Mouse (Mus musculus) granulocyte monocyte progenitor cell, adult 5-6 weeks (primary cell): ENCODE data around the gene Cdsn. TPM values are rescaled to one million over a fixed set of nuclear protein-coding genes. Genes with fewer than 3 reads are reported as not detected.

Experiments used
- ATAC-seq: replicated peaks from 2 replicates; pipeline ENCODE4 v1.8.0; 2016; ENCODE audit warnings: mild to moderate bottlenecking, moderate TSS enrichment, inconsistent platforms; ENCODE audit not compliant: poor library complexity, severe bottlenecking
- total RNA-seq, 2 experiments: library from RNA; stranded (forward) in 1 of 2; stranded (reverse) in 1 of 2; fragments of 200-712, 200-1000 nt in 1 of 2; fragments of >200 nt in 1 of 2; fragmentation: Nextera tagmentation in 1 of 2; gene quantifications; 2 replicates each; pipeline ENCODE4 v1.2.3; 2014 to 2017

Cdsn gene
- total RNA-seq, 2 experiments from 2014 or later: not detected

- ATAC-seq: no peak
Observed at GRCm38 (mm10) chr17:35532901-35533300, 19.0 kb upstream of the Cdsn start, which contains the start of gene Psors1c2. Gene Psors1c2 (plus strand): TSS chr17:35533201.

GRCm38 (mm10) chr17:35534343-35534742 is 17.6 kb upstream of the Cdsn start:
- peak; percentile 62 for ATAC-seq

- no peak for ATAC-seq
Observed at GRCm38 (mm10) chr17:35537421-35537820, 14.5 kb upstream of the Cdsn start.

GRCm38 (mm10) chr17:35538476-35538875 is 13.5 kb upstream of the Cdsn start:
- no peak for ATAC-seq

- no peak for ATAC-seq
Observed at GRCm38 (mm10) chr17:35539540-35539939, 12.4 kb upstream of the Cdsn start.

GRCm38 (mm10) chr17:35542761-35543411 is 9.0 kb upstream of the Cdsn start:
- peak; percentile 37 for ATAC-seq

GRCm38 (mm10) chr17:35543412-35543861 is 8.5 kb upstream of the Cdsn start:
- ATAC-seq: no peak; the same call in 1 of the 2 replicates

GRCm38 (mm10) chr17:35544001-35544400 is 7.9 kb upstream of the Cdsn start:
- ATAC-seq: no peak

- peak; percentile 46 for ATAC-seq
Observed at GRCm38 (mm10) chr17:35544680-35545079, 7.2 kb upstream of the Cdsn start.

- ATAC-seq: no peak
Observed at GRCm38 (mm10) chr17:35547465-35547864, 4.5 kb upstream of the Cdsn start.

- no peak for ATAC-seq
Observed at GRCm38 (mm10) chr17:35548636-35549035, 3.3 kb upstream of the Cdsn start.

GRCm38 (mm10) chr17:35549437-35550142 is 2.3 kb upstream of the Cdsn start:
- no peak for ATAC-seq

GRCm38 (mm10) chr17:35550143-35550494 is 1.8 kb upstream of the Cdsn start:
- ATAC-seq: no peak

- ATAC-seq: no peak
Observed at GRCm38 (mm10) chr17:35550871-35551270, 1.1 kb upstream of the Cdsn start.

GRCm38 (mm10) chr17:35554321-35554720 is 2.4 kb downstream of the Cdsn start:
- ATAC-seq: no peak

GRCm38 (mm10) chr17:35554761-35555397 is 3.0 kb downstream of the Cdsn start:
- no peak for ATAC-seq

GRCm38 (mm10) chr17:35556186-35556765 is 4.3 kb downstream of the Cdsn start:
- no peak for ATAC-seq

GRCm38 (mm10) chr17:35556812-35557211 is 4.9 kb downstream of the Cdsn start:
- ATAC-seq: peak; percentile 76

GRCm38 (mm10) chr17:35557351-35557750 is 5.4 kb downstream of the Cdsn start:
- no peak for ATAC-seq

- ATAC-seq: no peak
Observed at GRCm38 (mm10) chr17:35558216-35558615, 6.3 kb downstream of the Cdsn start.

GRCm38 (mm10) chr17:35567150-35567549 is 15.2 kb downstream of the Cdsn start, which contains the start of gene 2300002M23Rik:
Gene 2300002M23Rik (plus strand): TSS chr17:35567450.
- ATAC-seq: no peak
